10 mouse cellular contexts compared by ENCODE assay signal in genomic region chr10:108524306-108525029, GRCm38 (mm10).
A peak's percentile ranks its signal among the peaks of the same experiment; 100 is the strongest.
DNase-seq lines count a peak whose midpoint lies in the region; ATAC-seq and TF ChIP-seq lines count a peak whose summit lies in the region.
"Had no signal": no experiment of that assay in that cellular context is flagged by ENCODE, and none has a peak within 500 bp of the region (broad histone marks: within the 10 kb centered on the region; RNA-seq: fewer than 3 reads in every experiment).

No protein-coding gene starts in this region.

- peak; percentile 50 for TF ChIP-seq CTCF in lung, embryonic 14.5 days (IDR thresholded peaks at IDR 0.05; ENCODE audit: low read depth)

- H3K4me1 ChIP-seq in lung, embryonic 14.5 days (ENCODE audit: insufficient read depth) = peaks cover 4% of the 10 kb centered on the region; the same call in 1 of the 2 replicates
- peaks cover 5% of the 10 kb centered on the region; the same call in 1 of the 2 replicates for H3K4me1 ChIP-seq in neural tube, embryonic 15.5 days
- H3K4me1 ChIP-seq: liver, embryonic 15.5 days had no signal

- no peaks in the 10 kb centered on the region for H3K9me3 ChIP-seq in lung, embryonic 14.5 days (ENCODE audit: low read depth, low read length)
- H3K9me3 ChIP-seq in neural tube, embryonic 15.5 days (replicated peaks) = no peaks in the 10 kb centered on the region
- H3K9me3 ChIP-seq: heart, embryonic 15.5 days; liver, embryonic 15.5 days had no signal

- no peaks in the 10 kb centered on the region for H3K36me3 ChIP-seq in lung, embryonic 14.5 days (ENCODE audit: insufficient read depth)
- H3K36me3 ChIP-seq in neural tube, embryonic 15.5 days = no peaks in the 10 kb centered on the region
- H3K36me3 ChIP-seq: heart, embryonic 15.5 days; liver, embryonic 15.5 days had no signal

- H3K27me3 ChIP-seq in lung, embryonic 14.5 days (ENCODE audit: insufficient read depth, low read length) = no peaks in the 10 kb centered on the region
- H3K27me3 ChIP-seq in neural tube, embryonic 15.5 days (replicated peaks) = no peaks in the 10 kb centered on the region
- H3K27me3 ChIP-seq: heart, embryonic 15.5 days; liver, embryonic 15.5 days had no signal

- intact Hi-C loops in heart, postnatal 10 days (cut with DNase I) = no loop called here
- intact Hi-C loops in left cerebral cortex, postnatal 10 days (cut with DNase I) = no loop called here

- 54% methylated on average over 6 of the region's 6 CpGs for WGBS in lung, embryonic 14.5 days
- WGBS in neural tube, embryonic 15.5 days = 54% methylated on average over 6 of the region's 6 CpGs

- no peak overlapping the region for H3K4me3 ChIP-seq in lung, embryonic 14.5 days (ENCODE audit: low read depth, low read length)
- no peak overlapping the region for H3K4me3 ChIP-seq in neural tube, embryonic 15.5 days (replicated peaks)
- H3K4me3 ChIP-seq: heart, embryonic 15.5 days; liver, embryonic 15.5 days had no signal

- no peak overlapping the region for H3K4me2 ChIP-seq in lung, embryonic 14.5 days
- H3K4me2 ChIP-seq in neural tube, embryonic 15.5 days = no peak overlapping the region
- H3K4me2 ChIP-seq: heart, embryonic 15.5 days; liver, embryonic 15.5 days had no signal

- H3K9ac ChIP-seq in lung, embryonic 14.5 days = no peak overlapping the region
- no peak overlapping the region for H3K9ac ChIP-seq in neural tube, embryonic 15.5 days (replicated peaks)
- H3K9ac ChIP-seq: heart, embryonic 15.5 days; liver, embryonic 15.5 days had no signal

- no peak overlapping the region for H3K27ac ChIP-seq in lung, embryonic 14.5 days (ENCODE audit: low read depth)
- peak overlapping the region; percentile 30; the same call in 1 of the 2 replicates for H3K27ac ChIP-seq in neural tube, embryonic 15.5 days (replicated peaks)
- H3K27ac ChIP-seq: heart, embryonic 15.5 days; liver, embryonic 15.5 days had no signal

- peak; percentile 81 for DNase-seq in lung, embryonic 14.5 days
- DNase-seq in lung, postnatal 14 days = no peak
- DNase-seq in cerebellum, postnatal 10 days = peak; percentile 22 to 31
- peak; percentile 9 to 17 for DNase-seq in heart, postnatal 10 days
- no peak for DNase-seq in frontal cortex, postnatal 10 days (ENCODE audit: low spot score in 2 of 2)
- no peak for DNase-seq in B cell, adult 2 months
- DNase-seq in left cerebral cortex, postnatal 10 days (ENCODE audit: extremely low spot score in 1 of 2, low spot score in 2 of 2) = no peak

- ATAC-seq in lung, embryonic 14.5 days (ENCODE audit: insufficient read depth) = peak; percentile 82
- ATAC-seq in neural tube, embryonic 15.5 days (ENCODE audit: low FRiP score) = peak; percentile 65; the same call in 1 of the 2 replicates

Comparison
In these comparisons a context has a peak if more than half of its experiments do, and no peak if none do; other contexts are left out.
1. DNase-seq: peak in lung, embryonic 14.5 days (single experiment), cerebellum, postnatal 10 days (2 of 2) and heart, postnatal 10 days (2 of 2); none in lung, postnatal 14 days (single experiment), frontal cortex, postnatal 10 days (0 of 2), B cell, adult 2 months (0 of 2) and left cerebral cortex, postnatal 10 days (0 of 2).